Mouse (Mus musculus) c-Kit-negative CD71-positive TER-119-positive erythroid progenitor cells, embryonic 14.5 days (primary cell): ENCODE data around the gene Kcng4.

Experiments
- DNase-seq: peaks from one replicate; pipeline ENCODE4 v3.0.0-alpha.2; 2013; ENCODE audit warnings: low read depth, low spot score

Gene Kcng4

GRCm38 (mm10) chr8:119641058-119641457 is 5.6 kb upstream of the Kcng4 start:
- no peak for DNase-seq

DNA sequence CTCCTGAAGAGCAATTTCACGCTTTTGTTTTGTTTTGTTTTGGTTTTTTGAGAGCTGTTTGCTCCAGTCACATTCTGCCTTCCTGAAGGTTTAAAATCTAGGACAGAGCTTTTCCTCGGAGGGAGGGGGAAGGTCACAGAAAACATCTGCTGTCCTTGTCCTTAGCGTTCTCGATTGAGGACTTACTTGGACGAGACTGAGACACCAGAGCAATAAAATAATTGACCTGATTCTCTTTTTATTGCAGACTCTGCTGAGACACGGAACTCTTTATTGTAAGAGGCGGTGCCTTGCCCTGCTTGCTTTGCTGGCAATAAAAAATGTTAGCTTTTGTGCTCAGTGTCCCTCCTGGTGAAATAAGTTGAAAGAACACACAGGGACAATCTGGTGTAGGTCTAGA is 4.3 kb upstream of the Kcng4 start:
- DNase-seq, result no peak

GRCm38 (mm10) chr8:119638261-119638660 is 2.8 kb upstream of the Kcng4 start:
- DNase-seq, result no peak

GRCm38 (mm10) chr8:119637381-119637780 is 1.9 kb upstream of the Kcng4 start:
- no peak for DNase-seq

DNA sequence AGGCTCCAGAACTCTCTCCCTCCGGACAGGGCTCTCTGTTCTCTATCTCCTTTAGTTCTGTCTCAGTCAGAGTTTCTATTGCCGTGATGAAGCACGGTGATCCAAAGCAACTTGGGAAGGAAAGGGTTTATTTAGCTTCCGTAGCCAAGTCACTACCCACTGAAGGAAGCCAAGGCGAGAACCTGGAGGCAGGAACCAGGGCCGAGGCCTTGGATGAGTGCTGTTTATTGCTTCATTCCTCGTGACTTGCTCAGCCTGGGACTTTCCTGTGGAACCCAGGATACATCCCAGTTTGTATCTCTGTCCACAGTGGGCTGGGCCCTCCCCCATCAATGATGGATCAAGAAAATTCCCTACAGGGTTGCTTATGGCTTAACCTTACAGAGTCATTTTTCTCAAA is 1.3 kb upstream of the Kcng4 start:
- no peak for DNase-seq

DNA sequence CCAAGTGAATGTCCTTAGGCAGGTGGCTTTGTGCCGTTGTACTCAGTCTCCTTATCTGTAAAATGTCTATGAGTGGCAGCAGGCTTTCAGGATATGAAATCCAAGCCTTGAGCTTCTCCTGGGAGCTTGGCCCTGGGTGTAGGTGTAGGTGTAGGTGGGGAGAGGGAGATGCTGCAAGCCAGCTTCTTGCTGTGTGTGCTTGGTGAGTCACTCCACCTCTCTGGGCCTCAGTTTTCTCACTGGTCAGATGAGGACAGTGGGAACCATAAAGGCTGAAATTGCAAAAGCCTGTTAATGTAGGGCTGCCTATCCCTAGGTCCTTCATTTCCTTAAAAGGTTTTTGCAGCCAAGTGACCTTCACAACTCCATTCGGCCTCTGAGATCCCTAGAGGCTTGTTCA is 478 bp upstream of the Kcng4 start:
- no peak for DNase-seq

DNA sequence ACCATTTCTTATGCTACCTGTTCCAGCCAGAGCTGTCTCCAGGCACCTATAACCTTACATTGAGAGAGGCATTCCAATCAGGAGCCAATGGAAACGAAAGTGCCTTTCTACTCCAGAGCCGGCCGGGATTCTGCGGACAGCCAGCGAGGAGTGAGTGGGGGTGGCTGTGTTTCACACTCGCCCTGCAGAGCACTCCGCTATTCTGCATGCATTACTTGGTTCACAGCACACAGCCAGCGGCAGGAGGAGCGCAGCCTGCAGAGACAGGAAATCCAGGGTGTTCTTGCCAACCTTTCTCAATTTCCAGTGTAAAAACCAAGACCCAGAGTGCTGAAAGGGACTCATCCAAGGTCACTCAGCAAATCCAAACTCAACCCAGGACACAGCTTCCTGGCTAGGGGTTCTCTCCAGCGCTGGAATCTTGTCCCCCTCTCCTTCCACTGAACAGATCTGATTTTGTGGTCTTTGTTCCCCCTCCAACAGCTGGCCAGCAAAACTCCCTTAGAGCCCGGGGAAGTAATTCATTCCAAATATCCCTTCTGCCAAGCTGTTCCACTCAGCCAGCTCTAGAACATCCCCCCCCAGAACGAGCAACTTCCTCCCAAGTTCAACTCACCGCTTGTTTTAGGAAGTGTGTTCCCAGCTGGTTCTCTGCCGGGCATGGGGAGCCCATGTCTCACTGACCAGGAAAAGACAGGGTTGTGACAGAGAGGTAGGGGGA is 704 bp downstream of the Kcng4 start:
- DNase-seq, result no peak

GRCm38 (mm10) chr8:119632909-119633308 is 2.6 kb downstream of the Kcng4 start:
- DNase-seq, result no peak

DNA sequence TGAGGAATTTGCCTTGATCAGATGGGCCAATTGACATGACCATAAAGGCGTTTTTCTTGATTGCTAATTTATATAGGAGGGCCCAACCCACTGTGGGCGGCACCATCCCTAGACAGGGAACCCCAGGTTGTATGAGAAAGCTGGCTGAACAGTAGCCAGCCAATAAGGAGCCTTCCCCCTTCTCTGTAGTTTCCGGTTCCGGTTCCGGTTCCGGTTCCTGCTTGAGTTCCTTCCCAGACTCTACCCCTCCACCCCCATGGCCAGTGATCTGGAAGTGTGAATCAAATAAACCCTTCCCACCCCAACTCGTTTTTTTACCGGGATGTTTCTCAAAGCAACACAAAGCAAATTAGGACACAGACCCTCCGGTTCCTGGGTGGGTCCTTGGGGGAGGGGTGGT is 3.2 kb downstream of the Kcng4 start:
- no peak for DNase-seq

- DNase-seq, result no peak
Observed at GRCm38 (mm10) chr8:119630841-119631240, 4.6 kb downstream of the Kcng4 start.

- DNase-seq, result no peak
Observed at GRCm38 (mm10) chr8:119627613-119628359, 7.7 kb downstream of the Kcng4 start.

DNA sequence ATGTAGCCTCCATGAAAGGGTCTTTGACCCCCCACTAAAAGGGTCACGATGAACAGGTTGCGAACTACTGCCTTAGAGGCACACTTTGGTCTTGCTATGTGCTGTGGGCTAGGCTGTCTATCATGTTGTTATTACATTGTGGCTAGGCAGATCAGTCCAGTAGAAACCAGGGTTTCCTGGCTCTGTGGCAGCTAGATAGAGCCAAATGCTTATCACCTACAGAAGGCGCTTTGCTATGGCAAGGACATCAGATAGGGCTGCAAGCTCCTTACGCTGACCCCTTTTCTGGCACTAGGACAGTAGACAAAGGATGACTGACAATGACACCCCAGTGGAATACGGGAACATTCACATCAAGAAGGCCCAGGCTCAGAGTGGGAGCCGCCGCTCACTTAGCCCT is 8.3 kb downstream of the Kcng4 start:
- DNase-seq, result no peak

GRCm38 (mm10) chr8:119625788-119626187 is 9.7 kb downstream of the Kcng4 start:
- no peak for DNase-seq

DNA sequence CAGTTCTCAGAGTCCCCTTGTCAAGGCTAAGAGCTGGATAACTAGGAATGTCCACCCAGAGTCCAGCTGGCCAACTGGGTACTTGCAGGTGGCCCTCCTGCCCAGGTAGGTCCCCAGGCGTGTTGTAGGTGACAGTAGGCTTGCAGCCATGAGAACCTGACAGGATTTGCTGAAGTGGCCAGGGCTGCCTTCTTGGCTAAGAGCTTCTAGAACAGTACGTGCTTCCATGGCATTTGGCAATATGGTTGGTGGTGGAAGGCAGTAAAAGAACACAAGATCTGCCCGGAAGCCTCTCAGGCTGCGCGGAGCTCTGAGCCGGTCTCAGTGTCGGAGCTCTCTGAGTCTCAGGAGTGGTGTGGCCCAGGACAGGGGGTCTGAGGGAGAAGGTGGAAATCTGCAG is 10.6 kb downstream of the Kcng4 start:
- DNase-seq, result no peak

GRCm38 (mm10) chr8:119623744-119624143 is 11.7 kb downstream of the Kcng4 start:
- DNase-seq, result no peak

- DNase-seq, result no peak
Observed at GRCm38 (mm10) chr8:119623061-119623460, 12.4 kb downstream of the Kcng4 start.

- no peak for DNase-seq
Observed at GRCm38 (mm10) chr8:119622555-119622954, 12.9 kb downstream of the Kcng4 start.

DNA sequence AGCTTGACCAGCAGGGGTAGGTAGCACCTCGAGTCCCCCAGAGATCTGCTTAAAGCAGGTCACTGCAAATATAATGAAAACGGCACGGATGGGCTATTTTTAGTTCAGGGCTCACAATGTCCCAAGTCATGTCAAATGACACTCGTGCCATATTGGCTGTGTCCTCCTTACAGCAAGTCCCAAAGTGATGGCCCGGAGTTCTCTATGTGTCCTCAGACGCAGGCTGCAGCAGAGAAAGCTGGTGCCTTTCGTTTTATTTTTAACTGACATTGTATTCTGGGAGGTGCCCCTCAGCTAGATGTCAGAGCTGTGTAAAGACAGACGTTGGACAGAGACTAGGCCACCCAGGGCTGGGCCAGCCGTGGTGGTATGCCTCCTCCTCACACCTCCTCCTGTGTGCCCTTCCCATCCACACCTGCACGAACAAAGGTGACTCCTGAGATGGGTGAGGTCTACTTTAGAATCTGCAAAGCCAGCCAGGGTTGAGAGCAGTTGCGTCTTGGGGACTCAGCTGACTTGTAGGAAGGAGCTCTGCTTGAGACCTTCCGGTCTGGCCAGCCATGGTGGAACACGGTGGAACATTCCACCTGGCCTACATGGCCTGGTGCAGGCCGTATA is 14.5 kb downstream of the Kcng4 start:
- no peak for DNase-seq

- no peak for DNase-seq
Observed at GRCm38 (mm10) chr8:119620116-119620840, 15.2 kb downstream of the Kcng4 start.

GRCm38 (mm10) chr8:119618887-119619286 is 16.6 kb downstream of the Kcng4 start:
- DNase-seq, result no peak

GRCm38 (mm10) chr8:119617586-119617985 is 17.9 kb downstream of the Kcng4 start:
- no peak for DNase-seq

DNA sequence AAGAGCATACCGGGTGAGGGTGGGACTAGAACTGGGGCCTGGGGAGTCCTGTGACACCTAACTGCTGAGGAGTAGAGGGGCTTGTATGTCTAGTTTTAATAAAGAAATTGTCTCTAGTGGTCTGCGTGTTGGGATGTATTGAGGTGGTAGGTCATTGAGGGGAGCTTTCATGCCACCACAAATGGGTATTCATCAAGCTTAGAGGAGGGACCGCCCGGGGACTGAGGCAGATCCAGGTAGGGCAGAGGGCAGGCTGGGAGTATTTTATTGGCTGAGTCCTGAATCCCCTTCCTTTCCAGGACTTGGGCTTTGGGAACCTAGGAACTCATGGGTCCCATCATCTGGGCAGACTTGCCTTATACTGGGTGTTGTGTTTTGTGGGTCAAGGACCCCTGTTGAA is 18.7 kb downstream of the Kcng4 start:
- no peak for DNase-seq
